Mouse (Mus musculus): ENCODE results near the gene 2610301B20Rik.
A peak's percentile ranks its signal among the peaks of the same experiment; 100 is the strongest.

The 2610301B20Rik gene

GRCm38 (mm10) chr4:10911909-10912478 lies 37.7 kb downstream of the 2610301B20Rik start:
- DNase-seq = no peak

- peak; percentile 74 to 94 for DNase-seq
Observed at GRCm38 (mm10) chr4:10912611-10913301, 38.5 kb downstream of the 2610301B20Rik start.

GRCm38 (mm10) chr4:10913409-10913808 lies 39.1 kb downstream of the 2610301B20Rik start:
- DNase-seq = no peak

GRCm38 (mm10) chr4:10914766-10915165 lies 40.5 kb downstream of the 2610301B20Rik start:
- DNase-seq = no peak

- no peak for DNase-seq
Observed at GRCm38 (mm10) chr4:10915271-10915670, 41.0 kb downstream of the 2610301B20Rik start.

- no peak for DNase-seq
Observed at GRCm38 (mm10) chr4:10918402-10918801, 44.1 kb downstream of the 2610301B20Rik start.

- DNase-seq = peak; percentile 15 to 34
Observed at GRCm38 (mm10) chr4:10919097-10919496, 44.8 kb downstream of the 2610301B20Rik start.

GRCm38 (mm10) chr4:10919530-10919929 lies 45.2 kb downstream of the 2610301B20Rik start:
- DNase-seq = no peak

- DNase-seq = no peak
Observed at GRCm38 (mm10) chr4:10919987-10920386, 45.7 kb downstream of the 2610301B20Rik start.

GRCm38 (mm10) chr4:10920622-10921021 lies 46.3 kb downstream of the 2610301B20Rik start:
- DNase-seq = no peak

GRCm38 (mm10) chr4:10923180-10923579 lies 48.9 kb downstream of the 2610301B20Rik start:
- peak; percentile 24 to 59 for DNase-seq

GRCm38 (mm10) chr4:10924140-10924539 lies 49.8 kb downstream of the 2610301B20Rik start:
- no peak for DNase-seq

- DNase-seq = no peak
Observed at GRCm38 (mm10) chr4:10924541-10924940, 50.2 kb downstream of the 2610301B20Rik start.

GRCm38 (mm10) chr4:10926416-10926815 lies 52.1 kb downstream of the 2610301B20Rik start:
- DNase-seq = no peak

GRCm38 (mm10) chr4:10928158-10928557 lies 53.9 kb downstream of the 2610301B20Rik start:
- no peak for DNase-seq

GRCm38 (mm10) chr4:10929726-10930125 lies 55.4 kb downstream of the 2610301B20Rik start:
- DNase-seq = no peak

GRCm38 (mm10) chr4:10931040-10931439 lies 56.7 kb downstream of the 2610301B20Rik start:
- no peak for DNase-seq

GRCm38 (mm10) chr4:10932091-10932745 lies 57.9 kb downstream of the 2610301B20Rik start:
- DNase-seq = no peak

- no peak for DNase-seq
Observed at GRCm38 (mm10) chr4:10932782-10933181, 58.5 kb downstream of the 2610301B20Rik start.

- no peak for DNase-seq
Observed at GRCm38 (mm10) chr4:10936766-10937165, 62.5 kb downstream of the 2610301B20Rik start.

Measured in spleen, adult 18-20 months (tissue).